Mouse (Mus musculus): ENCODE data around the gene Tmem229a.

- no peak for TF ChIP-seq CTCF (conservative IDR thresholded peaks at IDR 0.05; ENCODE audit: insufficient read depth, insufficient read length, low read depth, low read length)
- no peak for TF ChIP-seq POLR2A (IDR thresholded peaks at IDR 0.05; ENCODE audit: low read depth, low read length)
Observed at GRCm38 (mm10) chr6:24989836-24990235, 33.7 kb upstream of the Tmem229a start.

Measured in kidney, adult 2 months (tissue).